Comparison of ENCODE assay signal across 12 mouse cellular contexts in the genomic region with DNA sequence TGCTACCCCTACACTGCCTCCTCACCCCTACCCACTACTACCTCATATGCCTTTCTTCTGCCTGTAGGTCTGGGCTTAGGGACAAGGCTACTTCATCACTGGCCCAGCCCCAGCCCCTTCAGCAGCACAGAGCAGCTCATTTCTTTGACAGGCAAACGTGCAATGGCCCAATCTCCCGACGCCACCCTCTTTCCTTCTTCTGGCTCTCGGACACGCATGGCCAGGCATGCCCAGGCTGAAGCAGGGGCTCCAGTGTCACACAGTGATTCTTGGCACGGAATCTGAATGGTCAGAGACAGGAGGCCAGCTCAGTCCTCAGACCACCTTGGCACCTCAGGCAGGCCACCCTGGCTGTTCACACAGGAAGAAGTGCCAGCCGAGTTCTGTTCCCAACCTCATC. TPM values are rescaled to one million over a fixed set of nuclear protein-coding genes. Genes with fewer than 3 reads are reported as not detected.
DNase-seq lines count a peak whose midpoint lies in the region; ATAC-seq and TF ChIP-seq lines count a peak whose summit lies in the region.
"Had no signal": no experiment of that assay in that cellular context is flagged by ENCODE, and none has a peak within 500 bp of the region (broad histone marks: within the 10 kb centered on the region; RNA-seq: fewer than 3 reads in every experiment).

No protein-coding gene starts in this region.

- no peak for DNase-seq in hindbrain, embryonic 14.5 days (ENCODE audit: low spot score)
- DNase-seq in midbrain, embryonic 10.5 days (ENCODE audit: low spot score): no peak
- no peak for DNase-seq in midbrain, postnatal 0 days (ENCODE audit: low spot score)
- DNase-seq in layer of hippocampus, postnatal 14 days (ENCODE audit: low spot score in 2 of 2): no peak
- DNase-seq: liver; thymus, postnatal 36 days had no signal

- no peak for ATAC-seq in hindbrain, embryonic 12.5 days (ENCODE audit: low FRiP score)
- ATAC-seq in hindbrain, embryonic 14.5 days (ENCODE audit: low FRiP score): no peak
- ATAC-seq in midbrain, postnatal 0 days (ENCODE audit: low FRiP score): no peak
- no peak for ATAC-seq in intestine, embryonic 16.5 days
- ATAC-seq in limb, embryonic 13.5 days (ENCODE audit: low FRiP score, low read depth): no peak
- ATAC-seq in cerebellum, adult (ENCODE audit: insufficient number of reproducible peaks, low FRiP score, low TSS enrichment): no peak
- ATAC-seq: activated CD4-positive, CD25-positive, alpha-beta regulatory T cell, adult 4 months had no signal

- H3K27ac ChIP-seq in hindbrain, embryonic 12.5 days: no peak overlapping the region
- H3K27ac ChIP-seq in hindbrain, embryonic 14.5 days: no peak overlapping the region
- H3K27ac ChIP-seq in midbrain, embryonic 10.5 days (replicated peaks): peak overlapping the region; percentile 52
- H3K27ac ChIP-seq in midbrain, postnatal 0 days (ENCODE audit: low read depth, low read length): no peak overlapping the region
- peak overlapping the region; percentile 52; the same call in 1 of the 2 replicates for H3K27ac ChIP-seq in intestine, embryonic 16.5 days (ENCODE audit: low read length)
- 0 out of 2 replicates have a peak overlapping the region, but pooled peaks have one; percentile 24 for H3K27ac ChIP-seq in limb, embryonic 13.5 days

- H3K4me1 ChIP-seq in hindbrain, embryonic 12.5 days: peaks cover 98% of the 10 kb centered on the region
- peaks cover 69% of the 10 kb centered on the region for H3K4me1 ChIP-seq in hindbrain, embryonic 14.5 days (replicated peaks; ENCODE audit: control insufficient read depth, insufficient read depth, low read length)
- H3K4me1 ChIP-seq in midbrain, embryonic 10.5 days: peaks cover 92% of the 10 kb centered on the region
- peaks cover 16% of the 10 kb centered on the region for H3K4me1 ChIP-seq in midbrain, postnatal 0 days (ENCODE audit: insufficient read depth, low read length)
- H3K4me1 ChIP-seq in intestine, embryonic 16.5 days (ENCODE audit: control insufficient read depth, insufficient read depth, low read length): peaks cover 83% of the 10 kb centered on the region
- H3K4me1 ChIP-seq in limb, embryonic 13.5 days: peaks cover 97% of the 10 kb centered on the region

- no peaks in the 10 kb centered on the region for H3K36me3 ChIP-seq in hindbrain, embryonic 12.5 days
- no peaks in the 10 kb centered on the region for H3K36me3 ChIP-seq in hindbrain, embryonic 14.5 days (replicated peaks; ENCODE audit: control insufficient read depth, insufficient read depth)
- no peaks in the 10 kb centered on the region for H3K36me3 ChIP-seq in midbrain, embryonic 10.5 days
- no peaks in the 10 kb centered on the region for H3K36me3 ChIP-seq in midbrain, postnatal 0 days (ENCODE audit: insufficient read depth, low read length)
- H3K36me3 ChIP-seq in intestine, embryonic 16.5 days (ENCODE audit: control insufficient read depth, insufficient read depth, low read length): no peaks in the 10 kb centered on the region
- H3K36me3 ChIP-seq in limb, embryonic 13.5 days: no peaks in the 10 kb centered on the region

- 59% methylated on average over 7 of the region's 7 CpGs for WGBS in hindbrain, embryonic 12.5 days
- WGBS in hindbrain, embryonic 14.5 days: 35% methylated on average over 7 of the region's 7 CpGs
- WGBS in midbrain, embryonic 10.5 days: 60% methylated on average over 7 of the region's 7 CpGs
- WGBS in midbrain, postnatal 0 days: 55% methylated on average over 7 of the region's 7 CpGs
- WGBS in intestine, embryonic 16.5 days: 45% methylated on average over 7 of the region's 7 CpGs
- WGBS in limb, embryonic 13.5 days: 57% methylated on average over 7 of the region's 7 CpGs

- no peak overlapping the region for H3K4me3 ChIP-seq in hindbrain, embryonic 12.5 days
- H3K4me3 ChIP-seq in hindbrain, embryonic 14.5 days (replicated peaks; ENCODE audit: low read length): no peak overlapping the region
- H3K4me3 ChIP-seq in midbrain, embryonic 10.5 days: no peak overlapping the region
- no peak overlapping the region for H3K4me3 ChIP-seq in midbrain, postnatal 0 days (ENCODE audit: low read depth, low read length)
- H3K4me3 ChIP-seq in intestine, embryonic 16.5 days (ENCODE audit: low read length): no peak overlapping the region
- H3K4me3 ChIP-seq in limb, embryonic 13.5 days: no peak overlapping the region

- H3K9ac ChIP-seq in hindbrain, embryonic 12.5 days: 0 out of 2 replicates have a peak overlapping the region, but pooled peaks have one; percentile 5
- no peak overlapping the region for H3K9ac ChIP-seq in hindbrain, embryonic 14.5 days
- no peak overlapping the region for H3K9ac ChIP-seq in midbrain, postnatal 0 days (replicated peaks; ENCODE audit: low read length, poor library complexity, severe bottlenecking)
- H3K9ac ChIP-seq in intestine, embryonic 16.5 days (ENCODE audit: low read depth, low read length): 0 out of 2 replicates have a peak overlapping the region, but pooled peaks have one; percentile 41
- peak overlapping the region; percentile 46; the same call in 1 of the 2 replicates for H3K9ac ChIP-seq in limb, embryonic 13.5 days

- no peaks in the 10 kb centered on the region for H3K9me3 ChIP-seq in hindbrain, embryonic 12.5 days (replicated peaks)
- no peaks in the 10 kb centered on the region for H3K9me3 ChIP-seq in hindbrain, embryonic 14.5 days (ENCODE audit: control insufficient read depth, low read length)
- H3K9me3 ChIP-seq in midbrain, embryonic 10.5 days (replicated peaks): no peaks in the 10 kb centered on the region
- H3K9me3 ChIP-seq in midbrain, postnatal 0 days (ENCODE audit: low read length): no peaks in the 10 kb centered on the region
- H3K9me3 ChIP-seq in intestine, embryonic 16.5 days (ENCODE audit: control insufficient read depth, low read length): no peaks in the 10 kb centered on the region
- H3K9me3 ChIP-seq in limb, embryonic 13.5 days: no peaks in the 10 kb centered on the region

- no peaks in the 10 kb centered on the region for H3K27me3 ChIP-seq in hindbrain, embryonic 12.5 days
- no peaks in the 10 kb centered on the region for H3K27me3 ChIP-seq in hindbrain, embryonic 14.5 days (ENCODE audit: control insufficient read depth, insufficient read depth, low read length)
- peaks cover 59% of the 10 kb centered on the region for H3K27me3 ChIP-seq in midbrain, embryonic 10.5 days (ENCODE audit: low read depth, poor library complexity, severe bottlenecking)
- no peaks in the 10 kb centered on the region for H3K27me3 ChIP-seq in midbrain, postnatal 0 days (ENCODE audit: insufficient read depth, low read length)
- no peaks in the 10 kb centered on the region for H3K27me3 ChIP-seq in intestine, embryonic 16.5 days (replicated peaks; ENCODE audit: control insufficient read depth, insufficient read depth, low read length)
- H3K27me3 ChIP-seq in limb, embryonic 13.5 days: no peaks in the 10 kb centered on the region

- H3K4me2 ChIP-seq in hindbrain, embryonic 12.5 days (replicated peaks): no peak overlapping the region
- H3K4me2 ChIP-seq in hindbrain, embryonic 14.5 days (replicated peaks): no peak overlapping the region
- H3K4me2 ChIP-seq in midbrain, postnatal 0 days (ENCODE audit: low read depth, low read length, poor library complexity, severe bottlenecking): no peak overlapping the region
- peak overlapping the region; percentile 28; the same call in 1 of the 2 replicates for H3K4me2 ChIP-seq in intestine, embryonic 16.5 days (ENCODE audit: low read depth, low read length)
- no peak overlapping the region for H3K4me2 ChIP-seq in limb, embryonic 13.5 days (replicated peaks)

- TF ChIP-seq CTCF in midbrain, postnatal 0 days (IDR thresholded peaks at IDR 0.05): no peak

RNA-seq across cellular contexts. Expression of gene Pmepa1, which starts 25.2 kb away (rescaled TPM):
- 5.6 and 6.3 TPM in 2 replicates for polyA plus RNA-seq in hindbrain, embryonic 12.5 days (2016; fragmentation: Nextera tagmentation; extraction: Ambion mirVana)
- polyA plus RNA-seq in hindbrain, embryonic 14.5 days (2014; fragmentation: Nextera tagmentation; extraction: Ambion mirVana): 5.3 and 5.4 TPM in 2 replicates
- polyA plus RNA-seq in midbrain, embryonic 10.5 days (2016; fragmentation: Nextera tagmentation; extraction: Ambion mirVana): 1.2 and 2.0 TPM in 2 replicates
- total RNA-seq in midbrain, postnatal 0 days (2014; rRNA removed): 6.5 and 12.8 TPM in 2 replicates
- 2.3 TPM in 2 replicates for polyA plus RNA-seq in midbrain, postnatal 0 days (2015; fragmentation: Nextera tagmentation; extraction: Ambion mirVana)
- polyA plus RNA-seq in intestine, embryonic 16.5 days (2015; fragmentation: Nextera tagmentation; extraction: Ambion mirVana): 4.4 and 4.6 TPM in 2 replicates
- 5.6 and 6.0 TPM in 2 replicates for polyA plus RNA-seq in limb, embryonic 13.5 days (2015; fragmentation: Nextera tagmentation; extraction: Ambion mirVana)
- 10 to 100 TPM; 28.6 to 35.0 TPM for total RNA-seq in layer of hippocampus, postnatal 14 days (2021)

RNA-seq across cellular contexts. Expression of gene Zbp1, which starts 32.4 kb away (rescaled TPM):
- 0.28 TPM in 1 of 2 replicates, not detected in the other for polyA plus RNA-seq in hindbrain, embryonic 12.5 days (2016; fragmentation: Nextera tagmentation; extraction: Ambion mirVana)
- 0.27 TPM in 1 of 2 replicates, not detected in the other for polyA plus RNA-seq in hindbrain, embryonic 14.5 days (2014; fragmentation: Nextera tagmentation; extraction: Ambion mirVana)
- polyA plus RNA-seq in midbrain, embryonic 10.5 days (2016; fragmentation: Nextera tagmentation; extraction: Ambion mirVana): 0.28 and 0.43 TPM in 2 replicates
- total RNA-seq in midbrain, postnatal 0 days (2014; rRNA removed): not detected in 2 replicates
- polyA plus RNA-seq in midbrain, postnatal 0 days (2015; fragmentation: Nextera tagmentation; extraction: Ambion mirVana): 0.38 and 0.57 TPM in 2 replicates
- polyA plus RNA-seq in intestine, embryonic 16.5 days (2015; fragmentation: Nextera tagmentation; extraction: Ambion mirVana): 0.65 and 1.9 TPM in 2 replicates
- polyA plus RNA-seq in limb, embryonic 13.5 days (2015; fragmentation: Nextera tagmentation; extraction: Ambion mirVana): 0.43 and 0.45 TPM in 2 replicates
- total RNA-seq in layer of hippocampus, postnatal 14 days (2021): not detected
- polyA plus RNA-seq: forebrain, embryonic 11.5 days had no signal

Comparison
In these comparisons a context has a peak if more than half of its experiments do, and no peak if none do; other contexts are left out.
1. H3K27ac ChIP-seq: peak in midbrain, embryonic 10.5 days (single experiment), intestine, embryonic 16.5 days (single experiment) and limb, embryonic 13.5 days (single experiment); none in hindbrain, embryonic 12.5 days (single experiment), hindbrain, embryonic 14.5 days (single experiment) and midbrain, postnatal 0 days (single experiment).
2. H3K9ac ChIP-seq: peak in hindbrain, embryonic 12.5 days (single experiment), intestine, embryonic 16.5 days (single experiment) and limb, embryonic 13.5 days (single experiment); none in hindbrain, embryonic 14.5 days (single experiment) and midbrain, postnatal 0 days (single experiment).